Mouse (Mus musculus): ENCODE results near the gene Thra. TPM values are rescaled to one million over a fixed set of nuclear protein-coding genes. Genes with fewer than 3 reads are reported as not detected.

The Thra gene
- polyA plus RNA-seq, 1 experiment from 2014 or later = 177 TPM

DNA sequence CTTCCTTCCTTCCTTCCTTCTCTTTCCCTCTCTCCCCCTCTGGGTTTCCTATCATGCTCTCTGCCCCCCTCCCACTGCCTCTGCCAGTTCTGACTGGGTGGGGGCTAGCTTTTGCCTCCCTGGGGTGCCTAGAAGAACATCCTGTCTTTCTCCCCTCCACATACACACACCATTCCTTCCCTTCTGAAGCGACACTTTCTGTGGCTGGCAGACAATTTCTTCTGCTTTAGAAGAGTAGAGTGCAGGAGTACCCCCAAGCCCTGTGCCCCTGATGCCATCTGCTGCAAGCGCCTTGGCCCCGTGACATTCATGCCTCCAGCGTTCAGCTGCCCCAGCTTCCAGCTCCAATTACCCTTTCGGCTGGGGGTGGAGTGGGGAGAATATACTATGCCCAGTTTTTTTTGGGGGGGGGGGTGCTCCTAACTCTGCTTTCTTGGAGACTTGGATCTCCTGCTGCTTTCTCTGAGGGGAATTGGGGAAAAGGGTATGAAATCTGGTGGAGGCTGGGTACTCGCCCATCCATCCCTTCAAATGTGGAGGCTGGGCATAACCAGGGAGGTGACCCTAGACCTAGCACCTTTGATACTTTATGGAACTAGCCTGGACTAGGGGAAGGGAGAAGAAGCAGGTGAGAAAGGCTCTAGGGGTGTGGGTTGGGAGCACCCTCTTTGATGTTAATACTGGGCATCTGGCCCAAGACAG is 7.5 kb downstream of the Thra start:
- Histone ChIP-seq H3K9me3 (ENCODE audit: control insufficient read depth, low read length) (no peaks in the 10 kb centered on the region), H3K9ac (replicated peaks; ENCODE audit: low read depth, low read length) (peak overlapping the region; percentile 68), H3K4me2 (ENCODE audit: low read length) (peak overlapping the region; percentile 64), H3K4me3 (replicated peaks; ENCODE audit: low read length) (peak overlapping the region; percentile 36), H3K4me1 (replicated peaks; ENCODE audit: control insufficient read depth, insufficient read depth, low read length) (peaks cover 94% of the 10 kb centered on the region), H3K27ac (ENCODE audit: low read length) (peak overlapping the region; percentile 100), H3K27me3 (replicated peaks; ENCODE audit: control insufficient read depth, insufficient read depth, low read length) (no peaks in the 10 kb centered on the region), H3K36me3 (ENCODE audit: control insufficient read depth, insufficient read depth) (no peaks in the 10 kb centered on the region)
- WGBS = 8% methylated on average over 6 of the region's 6 CpGs
- ATAC-seq = peak; percentile 11

DNA sequence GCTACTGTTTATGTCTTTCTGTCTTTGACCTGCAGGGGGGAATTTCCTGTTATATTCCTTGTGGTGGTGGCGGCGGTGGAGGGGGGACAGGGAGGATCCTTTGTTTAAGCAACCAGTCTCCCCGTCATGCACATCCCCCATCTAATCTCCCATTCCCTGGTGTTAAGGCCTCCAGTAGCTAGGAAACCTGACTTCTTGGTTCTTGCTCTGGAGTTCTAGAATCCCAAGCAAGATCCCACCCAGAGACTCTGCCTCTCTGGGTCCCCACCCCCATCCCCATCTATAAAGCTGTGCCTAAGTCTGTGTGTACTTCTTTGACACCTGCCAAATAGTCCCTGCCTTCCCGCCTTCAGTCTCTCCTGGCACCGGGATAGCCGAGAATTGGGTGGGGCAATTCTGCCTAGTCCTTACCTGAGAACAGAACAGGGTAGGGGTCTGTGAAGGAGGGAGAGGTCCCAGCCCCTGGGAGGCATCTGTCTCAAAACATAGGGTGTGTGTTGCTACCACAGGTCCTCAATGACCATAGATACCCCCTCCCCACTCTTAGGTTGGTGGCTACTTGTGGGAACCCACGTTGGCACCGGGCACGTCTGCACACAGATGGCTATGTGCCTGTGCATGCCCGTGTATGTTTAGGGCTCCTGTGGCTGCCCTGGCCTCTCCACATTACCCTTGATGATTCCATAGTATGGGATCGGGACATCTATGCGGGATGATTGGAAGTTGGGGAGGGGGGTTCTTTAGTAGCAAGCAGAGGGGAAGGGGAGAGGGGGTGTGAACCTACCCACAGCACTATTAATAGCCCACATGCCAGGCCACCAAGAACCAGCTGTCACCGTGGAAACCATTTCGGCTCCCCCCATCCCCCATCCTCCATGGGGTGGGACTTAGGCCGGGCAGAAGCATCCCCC is 8.3 kb downstream of the Thra start:
- 6% methylated on average over 15 of the region's 15 CpGs for WGBS
- H3K4me3 ChIP-seq (replicated peaks; ENCODE audit: low read length) = peak overlapping the region; percentile 36

GRCm38 (mm10) chr11:98749716-98750115 is 9.3 kb downstream of the Thra start:
- Histone ChIP-seq H3K27me3 (replicated peaks; ENCODE audit: control insufficient read depth, insufficient read depth, low read length) (no peaks in the 10 kb centered on the region), H3K9me3 (ENCODE audit: control insufficient read depth, low read length) (no peaks in the 10 kb centered on the region), H3K27ac (ENCODE audit: low read length) (peak overlapping the region; percentile 100), H3K4me3 (replicated peaks; ENCODE audit: low read length) (peak overlapping the region; percentile 36), H3K36me3 (ENCODE audit: control insufficient read depth, insufficient read depth) (peaks cover 11% of the 10 kb centered on the region), H3K4me2 (ENCODE audit: low read length) (peak overlapping the region; percentile 64), H3K9ac (replicated peaks; ENCODE audit: low read depth, low read length) (peak overlapping the region; percentile 68), H3K4me1 (replicated peaks; ENCODE audit: control insufficient read depth, insufficient read depth, low read length) (peaks cover 88% of the 10 kb centered on the region)
- peak; percentile 35 for ATAC-seq
- 0% methylated on average over 5 of the region's 5 CpGs for WGBS

More for the DNA sequence above, 8.3 kb downstream of the Thra start:
- peaks cover 6% of the 10 kb centered on the region; the same call in 1 of the 2 replicates for H3K36me3 ChIP-seq (ENCODE audit: control insufficient read depth, insufficient read depth)
- H3K27ac ChIP-seq (ENCODE audit: low read length) = peak overlapping the region; percentile 100
- peak overlapping the region; percentile 64 for H3K4me2 ChIP-seq (ENCODE audit: low read length)
- no peaks in the 10 kb centered on the region for H3K27me3 ChIP-seq (replicated peaks; ENCODE audit: control insufficient read depth, insufficient read depth, low read length)
- H3K4me1 ChIP-seq (replicated peaks; ENCODE audit: control insufficient read depth, insufficient read depth, low read length) = peaks cover 90% of the 10 kb centered on the region
- H3K9me3 ChIP-seq (ENCODE audit: control insufficient read depth, low read length) = no peaks in the 10 kb centered on the region
- H3K9ac ChIP-seq (replicated peaks; ENCODE audit: low read depth, low read length) = peak overlapping the region; percentile 68
- peak; percentile 39 for ATAC-seq

DNA sequence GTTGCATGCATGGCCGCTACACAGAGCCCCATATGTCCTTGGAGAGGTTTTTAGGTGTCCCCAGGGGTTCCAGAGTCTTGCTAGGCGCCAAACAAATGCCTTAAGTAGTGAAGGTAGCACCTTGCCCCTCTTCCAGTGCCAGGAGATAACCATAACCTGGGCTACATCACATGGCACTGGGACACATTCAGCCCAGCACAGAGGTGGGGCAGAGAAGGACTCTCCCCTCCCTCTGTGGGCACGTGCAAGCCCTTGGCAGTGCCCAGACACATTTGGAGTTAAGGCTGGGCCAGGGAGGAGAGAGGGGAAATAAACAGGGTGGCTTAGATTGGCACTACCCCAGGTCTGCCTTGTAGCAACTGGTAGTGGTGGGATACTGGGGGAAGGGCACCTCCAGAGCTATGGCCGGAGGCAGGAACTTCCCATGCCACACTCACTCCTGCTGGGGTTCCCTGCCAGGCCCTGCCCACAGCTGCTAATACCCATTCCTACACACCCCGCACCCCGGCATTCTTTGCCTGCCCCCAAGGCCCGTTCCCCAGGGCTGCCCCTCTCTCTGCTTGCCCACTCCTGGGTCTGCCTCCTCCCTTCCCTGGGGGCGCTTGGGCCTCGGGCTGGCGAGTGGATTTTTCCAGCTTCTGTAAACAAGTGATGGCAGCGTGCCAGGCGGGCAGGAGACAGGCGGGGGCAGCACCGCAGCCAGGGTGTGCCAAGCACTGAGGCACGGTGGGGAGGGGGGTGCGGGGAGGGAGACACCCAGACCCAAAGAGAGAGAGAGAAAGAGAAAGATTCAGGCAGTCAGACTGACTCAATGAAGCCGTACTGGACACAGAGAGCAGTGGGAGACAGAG is 10.1 kb downstream of the Thra start:
- H3K36me3 ChIP-seq (ENCODE audit: control insufficient read depth, insufficient read depth) = peaks cover 11% of the 10 kb centered on the region
- H3K9ac ChIP-seq (replicated peaks; ENCODE audit: low read depth, low read length) = peak overlapping the region; percentile 68
- peak overlapping the region; percentile 64 for H3K4me2 ChIP-seq (ENCODE audit: low read length)
- H3K27ac ChIP-seq (ENCODE audit: low read length) = peak overlapping the region; percentile 100
- peak overlapping the region; percentile 25 for H3K4me3 ChIP-seq (replicated peaks; ENCODE audit: low read length)
- no peaks in the 10 kb centered on the region for H3K9me3 ChIP-seq (ENCODE audit: control insufficient read depth, low read length)
- peak; percentile 34 for ATAC-seq
- no peaks in the 10 kb centered on the region for H3K27me3 ChIP-seq (replicated peaks; ENCODE audit: control insufficient read depth, insufficient read depth, low read length)
- peaks cover 85% of the 10 kb centered on the region for H3K4me1 ChIP-seq (replicated peaks; ENCODE audit: control insufficient read depth, insufficient read depth, low read length)
- 8% methylated on average over 16 of the region's 17 CpGs for WGBS

DNA sequence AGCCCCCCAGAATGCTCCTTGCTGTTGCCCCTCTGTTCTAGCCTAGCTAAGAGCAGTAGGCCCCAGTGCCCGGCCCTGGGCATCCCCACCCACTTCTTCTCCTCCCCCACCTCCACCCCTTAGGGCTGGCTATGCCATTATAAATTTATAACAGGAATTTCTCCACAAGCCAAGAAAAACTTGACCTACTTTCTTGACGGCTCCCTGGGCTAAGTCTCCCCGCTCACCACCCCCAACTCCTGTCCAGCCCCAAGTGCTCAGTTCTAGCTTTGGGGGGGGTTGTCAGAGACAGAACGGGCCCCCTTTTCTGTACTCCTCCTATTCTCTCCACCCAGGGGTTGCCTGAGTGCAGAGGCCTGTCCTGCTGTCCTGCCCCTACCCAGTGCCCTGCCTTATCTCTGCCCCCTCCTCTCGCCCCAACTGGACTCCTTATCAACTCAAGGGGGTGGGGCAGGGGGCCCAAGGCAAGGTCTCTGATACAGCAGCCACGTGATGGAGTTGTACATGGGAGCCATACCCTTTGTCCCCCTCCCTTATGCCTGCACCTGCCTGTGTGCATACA is 10.9 kb downstream of the Thra start:
- Histone ChIP-seq H3K9me3 (ENCODE audit: control insufficient read depth, low read length) (no peaks in the 10 kb centered on the region), H3K4me2 (ENCODE audit: low read length) (peak overlapping the region; percentile 64), H3K4me3 (replicated peaks; ENCODE audit: low read length) (peak overlapping the region; percentile 25; the same call in 1 of the 2 replicates), H3K27ac (ENCODE audit: low read length) (peak overlapping the region; percentile 100), H3K9ac (replicated peaks; ENCODE audit: low read depth, low read length) (peak overlapping the region; percentile 68), H3K4me1 (replicated peaks; ENCODE audit: control insufficient read depth, insufficient read depth, low read length) (peaks cover 80% of the 10 kb centered on the region), H3K36me3 (ENCODE audit: control insufficient read depth, insufficient read depth) (peaks cover 15% of the 10 kb centered on the region), H3K27me3 (replicated peaks; ENCODE audit: control insufficient read depth, insufficient read depth, low read length) (no peaks in the 10 kb centered on the region)
- 13% methylated on average over 6 of the region's 6 CpGs for WGBS
- ATAC-seq = no peak

- no peak for ATAC-seq
- WGBS = 87% methylated on average over 10 of the region's 10 CpGs
Observed at GRCm38 (mm10) chr11:98752562-98753140, 12.2 kb downstream of the Thra start.

GRCm38 (mm10) chr11:98753264-98753663 is 12.8 kb downstream of the Thra start:
- no peak overlapping the region for H3K4me2 ChIP-seq (ENCODE audit: low read length)
- no peaks in the 10 kb centered on the region for H3K9me3 ChIP-seq (ENCODE audit: control insufficient read depth, low read length)
- H3K27me3 ChIP-seq (replicated peaks; ENCODE audit: control insufficient read depth, insufficient read depth, low read length) = no peaks in the 10 kb centered on the region
- no peak overlapping the region for H3K4me3 ChIP-seq (replicated peaks; ENCODE audit: low read length)
- H3K36me3 ChIP-seq (ENCODE audit: control insufficient read depth, insufficient read depth) = peaks cover 15% of the 10 kb centered on the region
- H3K9ac ChIP-seq (replicated peaks; ENCODE audit: low read depth, low read length) = no peak overlapping the region
- H3K27ac ChIP-seq (ENCODE audit: low read length) = no peak overlapping the region
- WGBS = 87% methylated on average over 5 of the region's 5 CpGs
- no peak for ATAC-seq
- H3K4me1 ChIP-seq (replicated peaks; ENCODE audit: control insufficient read depth, insufficient read depth, low read length) = peaks cover 62% of the 10 kb centered on the region

More at GRCm38 (mm10) chr11:98752562-98753140, 12.2 kb downstream of the Thra start:
- H3K9ac ChIP-seq (replicated peaks; ENCODE audit: low read depth, low read length) = no peak overlapping the region; the same call in 1 of the 2 replicates
- H3K4me1 ChIP-seq (replicated peaks; ENCODE audit: control insufficient read depth, insufficient read depth, low read length) = peaks cover 68% of the 10 kb centered on the region
- H3K4me3 ChIP-seq (replicated peaks; ENCODE audit: low read length) = no peak overlapping the region
- H3K4me2 ChIP-seq (ENCODE audit: low read length) = no peak overlapping the region
- no peak overlapping the region; the same call in 1 of the 2 replicates for H3K27ac ChIP-seq (ENCODE audit: low read length)
- H3K27me3 ChIP-seq (replicated peaks; ENCODE audit: control insufficient read depth, insufficient read depth, low read length) = no peaks in the 10 kb centered on the region
- peaks cover 15% of the 10 kb centered on the region for H3K36me3 ChIP-seq (ENCODE audit: control insufficient read depth, insufficient read depth)
- H3K9me3 ChIP-seq (ENCODE audit: control insufficient read depth, low read length) = no peaks in the 10 kb centered on the region

GRCm38 (mm10) chr11:98754151-98754620 is 13.7 kb downstream of the Thra start:
- peaks cover 53% of the 10 kb centered on the region for H3K4me1 ChIP-seq (replicated peaks; ENCODE audit: control insufficient read depth, insufficient read depth, low read length)
- no peak for ATAC-seq
- WGBS = 77% methylated on average over 9 of the region's 9 CpGs
- no peak overlapping the region for H3K4me2 ChIP-seq (ENCODE audit: low read length)
- H3K27me3 ChIP-seq (replicated peaks; ENCODE audit: control insufficient read depth, insufficient read depth, low read length) = no peaks in the 10 kb centered on the region
- H3K9ac ChIP-seq (replicated peaks; ENCODE audit: low read depth, low read length) = 0 out of 2 replicates have a peak overlapping the region, but pooled peaks have one; percentile 29
- no peak overlapping the region for H3K4me3 ChIP-seq (replicated peaks; ENCODE audit: low read length)
- no peak overlapping the region for H3K27ac ChIP-seq (ENCODE audit: low read length)
- no peaks in the 10 kb centered on the region for H3K9me3 ChIP-seq (ENCODE audit: control insufficient read depth, low read length)
- peaks cover 15% of the 10 kb centered on the region for H3K36me3 ChIP-seq (ENCODE audit: control insufficient read depth, insufficient read depth)
